Mouse (Mus musculus) heart, postnatal 14 days (tissue): ENCODE data around the gene Jsrp1. TPM values are rescaled to one million over a fixed set of nuclear protein-coding genes. Genes with fewer than 3 reads are reported as not detected.
A peak's percentile ranks its signal among the peaks of the same experiment; 100 is the strongest.

ENCODE experiments used
- DNase-seq, 2 experiments: peaks; one replicate each; pipeline ENCODE4 v3.0.0; 2021 to 2022
- intact Hi-C: fragments of 180-260 bp; cut with DNase I; formaldehyde crosslinking; loops from one replicate; pipeline ENCODE4 v1.15.1; 2025
- microRNA-seq, 2 experiments: library from miRNA; unstranded; fragments of <30 nt; microRNA quantifications; one replicate each; pipeline ENCODE4 v1.2.0; 2021 to 2022
- total RNA-seq, 2 experiments: library from RNA; stranded (reverse); gene quantifications; 2 replicates each; pipeline ENCODE4 v1.2.3; 2021

Jsrp1 gene
- total RNA-seq, 2 experiments from 2014 or later: not detected

DNA sequence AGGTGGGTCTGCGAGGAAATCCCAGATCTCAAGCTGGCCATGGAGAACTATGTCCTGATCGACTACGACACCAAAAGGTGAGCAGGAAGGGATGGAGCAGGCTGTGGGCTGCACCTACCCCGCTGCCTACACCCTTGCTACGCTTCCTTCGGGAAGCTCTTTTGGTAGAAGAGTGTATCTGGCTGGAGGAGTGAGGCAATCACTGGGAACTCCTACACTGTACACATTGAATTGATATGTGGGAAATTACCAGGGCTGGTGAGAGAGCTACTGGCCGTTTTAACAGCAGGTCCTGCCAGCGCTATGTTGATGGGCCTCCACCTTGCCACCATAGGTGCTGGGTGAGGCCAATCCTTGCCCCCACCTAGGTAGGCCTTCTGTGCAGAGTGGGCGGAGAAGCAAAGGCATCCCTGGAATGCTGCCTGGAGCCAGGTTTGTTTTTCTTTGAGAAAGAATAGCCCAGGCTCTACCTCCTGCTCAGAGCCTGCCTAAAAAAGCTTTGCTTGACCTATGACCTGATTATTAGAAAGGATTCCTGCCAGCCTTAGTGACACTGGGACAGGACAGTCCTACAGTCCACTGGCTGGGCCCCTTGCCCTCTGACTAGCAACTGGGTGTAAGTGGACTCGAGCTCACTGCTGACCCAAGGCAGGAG, 47.0 kb downstream of the Jsrp1 start:
- DNase-seq: peak in 1 of 2 experiments; percentile 36
- intact Hi-C loops: no loop called here

DNA sequence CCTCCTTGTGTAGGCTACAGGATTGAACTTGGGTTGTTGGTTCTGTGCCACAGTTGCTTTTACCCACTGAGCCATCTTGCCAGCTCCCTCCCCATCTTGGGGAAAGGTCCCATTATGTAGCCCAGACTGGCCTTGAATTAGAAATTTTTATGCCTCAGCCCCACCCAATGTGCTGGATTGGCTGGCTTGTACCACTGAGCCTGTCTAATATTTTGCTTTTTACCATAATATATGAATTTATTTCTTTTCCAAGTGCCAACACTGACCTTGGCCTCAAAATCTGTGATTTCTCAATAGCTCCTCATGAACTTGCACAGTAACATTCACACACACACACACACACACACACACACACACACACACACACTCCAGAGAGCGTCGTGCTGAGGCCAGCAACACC, 47.6 kb downstream of the Jsrp1 start:
- DNase-seq: no peak
- intact Hi-C loops: no loop called here

DNA sequence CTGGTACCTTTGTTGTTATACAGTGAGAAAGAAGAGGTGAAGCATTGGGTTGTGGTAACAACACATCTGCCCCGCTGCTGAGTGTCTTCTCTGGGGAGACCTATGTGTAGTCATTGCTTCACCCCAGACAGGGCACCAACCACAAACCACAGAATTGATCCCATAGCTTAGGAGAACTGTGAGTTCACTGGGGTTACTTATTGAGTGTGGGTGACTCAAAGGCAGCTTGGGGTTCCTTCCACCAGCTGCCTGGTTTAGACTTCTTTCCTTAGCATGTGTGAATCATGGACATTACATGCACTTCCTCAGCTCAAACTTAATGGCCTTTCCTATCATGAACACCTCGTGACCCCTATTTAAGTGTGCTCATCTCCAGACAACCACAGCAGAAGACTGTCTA, 49.8 kb downstream of the Jsrp1 start:
- intact Hi-C loops: no loop called here
- no peak for DNase-seq

DNA sequence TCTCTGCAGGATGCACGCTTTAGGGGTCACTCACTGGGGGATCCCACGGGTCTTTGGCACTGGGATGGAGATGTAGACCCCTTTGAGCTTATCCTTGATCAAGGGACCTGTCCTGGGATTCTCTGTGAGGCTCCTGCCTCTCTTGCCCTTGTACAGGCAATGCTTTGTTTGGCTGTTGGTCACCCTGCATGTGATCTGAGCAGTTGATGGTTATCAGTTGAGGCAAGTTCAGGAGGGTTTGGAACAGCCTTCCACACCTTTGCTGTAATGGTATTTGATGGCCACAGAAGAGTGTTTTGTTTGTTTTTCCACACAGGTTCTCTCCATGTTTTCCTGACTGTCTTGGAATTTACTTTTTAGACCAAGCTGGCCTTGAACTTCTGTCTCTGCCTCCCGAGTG, 51.5 kb downstream of the Jsrp1 start:
- intact Hi-C loops: no loop called here
- DNase-seq: no peak

DNA sequence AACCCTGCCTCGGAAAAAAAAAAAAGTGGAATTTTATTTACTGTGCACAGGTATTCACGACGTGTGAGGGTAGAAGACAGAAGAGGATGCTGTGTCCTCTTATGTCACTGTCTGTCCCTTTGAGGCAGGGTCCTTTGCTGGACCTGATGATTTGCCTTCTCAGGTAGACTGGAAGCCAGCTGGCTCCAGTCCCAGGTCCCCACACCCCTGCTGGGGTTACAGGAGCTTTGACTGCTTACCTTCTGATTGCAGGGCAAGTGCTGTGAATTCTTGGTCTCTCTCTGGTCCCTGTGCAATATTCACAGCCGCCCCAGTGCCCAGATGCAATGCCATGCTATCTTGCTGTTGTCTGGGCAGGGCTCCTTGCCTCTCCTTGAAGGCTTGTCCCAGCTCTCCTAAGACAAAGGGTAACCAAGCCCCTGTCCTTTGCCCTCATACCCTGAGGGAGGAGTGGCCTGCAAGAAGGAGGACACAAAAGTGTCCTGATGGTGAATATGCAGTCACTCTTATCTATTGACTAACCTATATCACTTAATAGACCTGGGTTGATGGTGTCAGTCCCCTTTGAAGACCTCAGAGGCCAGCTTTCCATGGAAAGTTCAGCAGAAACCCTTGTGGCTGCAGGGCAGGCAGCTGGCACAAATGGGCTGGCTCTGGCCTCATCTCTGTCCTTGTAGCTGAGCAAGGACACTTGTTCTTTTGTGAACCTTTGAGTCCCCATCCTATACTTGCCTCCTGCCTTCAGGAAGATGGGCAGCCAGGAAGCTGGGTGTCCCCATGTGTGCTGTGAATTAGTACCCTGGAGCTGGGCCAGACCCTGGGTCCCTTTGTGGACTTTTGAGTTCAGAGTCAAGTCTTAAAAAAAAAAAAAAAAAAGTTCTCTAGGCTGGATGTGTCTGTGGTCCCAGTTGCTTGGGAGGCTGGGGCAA, 52.4 kb downstream of the Jsrp1 start:
- intact Hi-C loops: no loop called here
- DNase-seq: no peak

DNA sequence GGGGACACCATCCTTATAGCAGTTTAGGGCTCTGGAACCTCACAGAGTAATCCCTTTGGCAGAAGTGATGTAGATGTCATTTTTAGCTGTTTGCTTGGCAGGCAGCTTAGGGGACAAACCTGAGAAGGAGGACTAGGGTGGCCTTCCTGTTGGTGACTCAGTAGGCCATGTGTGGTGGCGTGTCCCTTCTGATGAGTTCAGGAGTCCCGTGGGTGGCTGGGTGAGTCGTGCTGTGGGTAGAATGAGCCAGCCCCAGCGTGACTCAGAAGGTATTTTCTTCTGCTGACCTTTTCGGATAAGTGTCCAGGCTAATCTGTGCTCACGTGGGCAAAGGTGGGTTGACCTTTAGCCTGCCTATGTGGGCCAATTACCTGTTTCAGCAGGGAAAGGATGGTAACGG, 54.6 kb downstream of the Jsrp1 start:
- intact Hi-C loops: loop anchor here (2.0 kb wide), 1 partner anchor 16 kb away; no protein-coding TSS in a partner anchor
- no peak for DNase-seq

Small RNA genes within 50 kb of the gene (microRNA-seq; reads per million reads assigned to microRNA genes)
- 3.2 to 5.9 reads per million in 2 experiments for gene Mir1982

Other genes with a start within 250 kb of the Jsrp1 start
- gene Klf16, start 236.2 kb downstream of the Jsrp1 start, total RNA-seq: 1 to 10 TPM; 4.5 to 4.7 TPM
- 10 to 100 TPM; 73.0 to 75.1 TPM for gene Abhd17a, start 223.2 kb downstream of the Jsrp1 start, total RNA-seq
- 10 to 100 TPM; 19.8 to 23.5 TPM for gene Scamp4, start 210.6 kb downstream of the Jsrp1 start, total RNA-seq
- gene Adat3, start 210.6 kb downstream of the Jsrp1 start, total RNA-seq: 1 to 10 TPM; 1.6 to 1.8 TPM
- gene Gm49322, start 207.5 kb downstream of the Jsrp1 start, total RNA-seq: under 1 TPM; 0.55 to 0.71 TPM
- 100 to 1,000 TPM; 123 to 131 TPM for gene Csnk1g2, start 190.7 kb downstream of the Jsrp1 start, total RNA-seq
- 10 to 100 TPM; 40.6 to 41.9 TPM for gene Btbd2, start 156.4 kb downstream of the Jsrp1 start, total RNA-seq
- gene Mknk2, start 135.4 kb downstream of the Jsrp1 start, total RNA-seq: 100 to 1,000 TPM; 166 to 169 TPM
- 10 to 100 TPM in 1 of 2 experiments, 1 to 10 TPM in 1; 7.0 to 11.4 TPM for gene Mob3a, start 111.5 kb downstream of the Jsrp1 start, total RNA-seq
- 1 to 10 TPM; 4.5 to 4.9 TPM for gene Izumo4, start 111.3 kb downstream of the Jsrp1 start, total RNA-seq
- 10 to 100 TPM; 44.6 to 47.8 TPM for gene Ap3d1, start 71.2 kb downstream of the Jsrp1 start, total RNA-seq
- 10 to 100 TPM; 55.1 to 56.3 TPM for gene Dot1l, start 58.3 kb downstream of the Jsrp1 start, total RNA-seq
- gene Sf3a2, start 15.3 kb downstream of the Jsrp1 start, total RNA-seq: 10 to 100 TPM; 27.0 to 31.6 TPM
- 10 to 100 TPM; 35.7 to 36.3 TPM for gene Plekhj1, start 14.9 kb downstream of the Jsrp1 start, total RNA-seq
- under 1 TPM; 0.56 to 0.65 TPM for gene Amh, start 8.3 kb downstream of the Jsrp1 start, total RNA-seq
- 100 to 1,000 TPM; 893 to 962 TPM for gene Oaz1, start 13.2 kb upstream of the Jsrp1 start, total RNA-seq
- gene Lingo3, start 30.5 kb upstream of the Jsrp1 start, total RNA-seq: 1 to 10 TPM; 4.2 to 5.7 TPM
- 10 to 100 TPM; 21.3 to 28.3 TPM for gene Lsm7, start 41.7 kb upstream of the Jsrp1 start, total RNA-seq
- gene Sppl2b, start 41.8 kb upstream of the Jsrp1 start, total RNA-seq: 10 to 100 TPM; 26.6 to 28.5 TPM
- not detected for gene Tmprss9, start 58.4 kb upstream of the Jsrp1 start, total RNA-seq
- 100 to 1,000 TPM; 145 to 161 TPM for gene Timm13, start 87.5 kb upstream of the Jsrp1 start, total RNA-seq
- gene Lmnb2, start 104.7 kb upstream of the Jsrp1 start, total RNA-seq: 1 to 10 TPM; 5.1 to 7.0 TPM
- gene Gadd45b, start 116.6 kb upstream of the Jsrp1 start, total RNA-seq: 10 to 100 TPM; 13.6 to 17.2 TPM
- gene Gng7, start 201.4 kb upstream of the Jsrp1 start, total RNA-seq: under 1 TPM; 0.27 to 0.31 TPM
- under 1 TPM in 1 of 2 experiments, not detected in 1; 0.10 TPM for gene Diras1, start 212.2 kb upstream of the Jsrp1 start, total RNA-seq
- gene Slc39a3, start 223.9 kb upstream of the Jsrp1 start, total RNA-seq: 10 to 100 TPM; 13.6 to 14.8 TPM
- gene Sgta, start 246.7 kb upstream of the Jsrp1 start, total RNA-seq: 10 to 100 TPM; 91.5 to 93.3 TPM